Mouse (Mus musculus) adrenal gland (tissue): ENCODE results near the gene Kdm2b.

Source experiments
- intact Hi-C: fragments of 180-260 bp; cut with DNase I; formaldehyde crosslinking; loops from one replicate; pipeline ENCODE4 v1.15.1; 2025

The Kdm2b gene

GRCm38 (mm10) chr5:122898963-122899776 is 90.5 kb downstream of the Kdm2b start:
- intact Hi-C loops = no loop called here

- intact Hi-C loops = no loop called here
Measured at GRCm38 (mm10) chr5:122898153-122898552, 91.5 kb downstream of the Kdm2b start.

GRCm38 (mm10) chr5:122894821-122895220 is 94.8 kb downstream of the Kdm2b start:
- intact Hi-C loops = no loop called here

GRCm38 (mm10) chr5:122894007-122894637 is 95.5 kb downstream of the Kdm2b start:
- intact Hi-C loops = no loop called here

- intact Hi-C loops = no loop called here
Measured at GRCm38 (mm10) chr5:122893270-122893669, 96.4 kb downstream of the Kdm2b start.

GRCm38 (mm10) chr5:122890396-122890795 is 99.2 kb downstream of the Kdm2b start:
- intact Hi-C loops = no loop called here

GRCm38 (mm10) chr5:122888612-122889214 is 100.9 kb downstream of the Kdm2b start:
- intact Hi-C loops = no loop called here

- intact Hi-C loops = no loop called here
Measured at GRCm38 (mm10) chr5:122887926-122888611, 101.6 kb downstream of the Kdm2b start.

- intact Hi-C loops = no loop called here
Measured at GRCm38 (mm10) chr5:122887033-122887432, 102.6 kb downstream of the Kdm2b start.

- intact Hi-C loops = loop anchor here (5.0 kb wide), 1 partner anchor 72 kb away; no protein-coding TSS in a partner anchor
Measured at GRCm38 (mm10) chr5:122884594-122885348, 104.9 kb downstream of the Kdm2b start.

GRCm38 (mm10) chr5:122883652-122884235 is 105.9 kb downstream of the Kdm2b start:
- intact Hi-C loops = loop anchor here (5.0 kb wide), 1 partner anchor 71 kb away; no protein-coding TSS in a partner anchor

- intact Hi-C loops = loop anchor here (5.0 kb wide), 1 partner anchor 71 kb away; no protein-coding TSS in a partner anchor
Measured at GRCm38 (mm10) chr5:122883237-122883636, 106.4 kb downstream of the Kdm2b start.

GRCm38 (mm10) chr5:122882256-122883050 is 107.2 kb downstream of the Kdm2b start:
- intact Hi-C loops = loop anchor here (5.0 kb wide), 1 partner anchor 70 kb away; no protein-coding TSS in a partner anchor

GRCm38 (mm10) chr5:122881313-122881712 is 108.3 kb downstream of the Kdm2b start:
- intact Hi-C loops = loop anchor here (5.0 kb wide), 1 partner anchor 69 kb away; no protein-coding TSS in a partner anchor

GRCm38 (mm10) chr5:122880241-122880980 is 109.2 kb downstream of the Kdm2b start:
- intact Hi-C loops = loop anchor here (5.0 kb wide), 1 partner anchor 68 kb away; no protein-coding TSS in a partner anchor

GRCm38 (mm10) chr5:122876671-122877070 is 113.0 kb downstream of the Kdm2b start:
- intact Hi-C loops = no loop called here

- intact Hi-C loops = no loop called here
Measured at GRCm38 (mm10) chr5:122874359-122874758, 115.3 kb downstream of the Kdm2b start.

- intact Hi-C loops = no loop called here
Measured at GRCm38 (mm10) chr5:122873573-122873972, 116.0 kb downstream of the Kdm2b start.

- intact Hi-C loops = no loop called here
Measured at GRCm38 (mm10) chr5:122872626-122873025, 117.0 kb downstream of the Kdm2b start.
